Mouse (Mus musculus): Measurements from ENCODE around the gene Atf7ip. TPM values are rescaled to one million over a fixed set of nuclear protein-coding genes. Genes with fewer than 3 reads are reported as not detected.

The Atf7ip gene
- polyA plus RNA-seq, 1 experiment, result 75.8 TPM

- H3K4me1 ChIP-seq (ENCODE audit: control insufficient read depth, insufficient read depth, low read length), result no peaks in the 10 kb centered on the region; the same call in 1 of the 2 replicates
- peak overlapping the region; percentile 63 for H3K27ac ChIP-seq (ENCODE audit: insufficient read depth, low read length)
- H3K4me3 ChIP-seq (ENCODE audit: insufficient read depth, low read length), result no peak overlapping the region
- TF ChIP-seq CTCF (IDR thresholded peaks at IDR 0.05; ENCODE audit: borderline replicate concordance, insufficient read depth, low read length) (no peak), POLR2A (IDR thresholded peaks at IDR 0.05; ENCODE audit: low read depth, low read length) (no peak)
Measured at GRCm38 (mm10) chr6:136548041-136548770, 42.2 kb downstream of the Atf7ip start.

- no peak for TF ChIP-seq CTCF (IDR thresholded peaks at IDR 0.05; ENCODE audit: borderline replicate concordance, insufficient read depth, low read length)
- no peak for TF ChIP-seq POLR2A (IDR thresholded peaks at IDR 0.05; ENCODE audit: low read depth, low read length)
- H3K27ac ChIP-seq (ENCODE audit: insufficient read depth, low read length), result peak overlapping the region; percentile 41; the same call in 1 of the 2 replicates
Measured at GRCm38 (mm10) chr6:136548796-136549195, 42.8 kb downstream of the Atf7ip start.

GRCm38 (mm10) chr6:136549606-136550005, 43.6 kb downstream of the Atf7ip start:
- Histone ChIP-seq H3K27ac (ENCODE audit: insufficient read depth, low read length) (peak overlapping the region; percentile 50; the same call in 1 of the 2 replicates), H3K4me1 (ENCODE audit: control insufficient read depth, insufficient read depth, low read length) (no peaks in the 10 kb centered on the region; the same call in 1 of the 2 replicates), H3K4me3 (ENCODE audit: insufficient read depth, low read length) (no peak overlapping the region)
- TF ChIP-seq CTCF (IDR thresholded peaks at IDR 0.05; ENCODE audit: borderline replicate concordance, insufficient read depth, low read length) (no peak), POLR2A (IDR thresholded peaks at IDR 0.05; ENCODE audit: low read depth, low read length) (no peak)

More at GRCm38 (mm10) chr6:136548796-136549195, 42.8 kb downstream of the Atf7ip start:
- no peaks in the 10 kb centered on the region; the same call in 1 of the 2 replicates for H3K4me1 ChIP-seq (ENCODE audit: control insufficient read depth, insufficient read depth, low read length)
- no peak overlapping the region for H3K4me3 ChIP-seq (ENCODE audit: insufficient read depth, low read length)

- no peak overlapping the region for H3K4me3 ChIP-seq (ENCODE audit: insufficient read depth, low read length)
- peak overlapping the region; percentile 63 for H3K27ac ChIP-seq (ENCODE audit: insufficient read depth, low read length)
- no peak for TF ChIP-seq CTCF (IDR thresholded peaks at IDR 0.05; ENCODE audit: borderline replicate concordance, insufficient read depth, low read length)
- no peak for TF ChIP-seq POLR2A (IDR thresholded peaks at IDR 0.05; ENCODE audit: low read depth, low read length)
Measured at GRCm38 (mm10) chr6:136550596-136551304, 44.8 kb downstream of the Atf7ip start.

GRCm38 (mm10) chr6:136551550-136552109, 45.7 kb downstream of the Atf7ip start:
- no peak overlapping the region for H3K27ac ChIP-seq (ENCODE audit: insufficient read depth, low read length)
- no peak for TF ChIP-seq CTCF (IDR thresholded peaks at IDR 0.05; ENCODE audit: borderline replicate concordance, insufficient read depth, low read length)
- no peak for TF ChIP-seq POLR2A (IDR thresholded peaks at IDR 0.05; ENCODE audit: low read depth, low read length)
- no peak overlapping the region for H3K4me3 ChIP-seq (ENCODE audit: insufficient read depth, low read length)
- H3K4me1 ChIP-seq (ENCODE audit: control insufficient read depth, insufficient read depth, low read length), result no peaks in the 10 kb centered on the region; the same call in 1 of the 2 replicates

More at GRCm38 (mm10) chr6:136550596-136551304, 44.8 kb downstream of the Atf7ip start:
- H3K4me1 ChIP-seq (ENCODE audit: control insufficient read depth, insufficient read depth, low read length), result no peaks in the 10 kb centered on the region; the same call in 1 of the 2 replicates

GRCm38 (mm10) chr6:136553156-136553555, 47.2 kb downstream of the Atf7ip start:
- peak overlapping the region; percentile 18 for H3K27ac ChIP-seq (ENCODE audit: insufficient read depth, low read length)
- no peak overlapping the region for H3K4me3 ChIP-seq (ENCODE audit: insufficient read depth, low read length)
- no peak for TF ChIP-seq CTCF (IDR thresholded peaks at IDR 0.05; ENCODE audit: borderline replicate concordance, insufficient read depth, low read length)
- H3K4me1 ChIP-seq (ENCODE audit: control insufficient read depth, insufficient read depth, low read length), result no peaks in the 10 kb centered on the region; the same call in 1 of the 2 replicates

- TF ChIP-seq CTCF (IDR thresholded peaks at IDR 0.05; ENCODE audit: borderline replicate concordance, insufficient read depth, low read length) (no peak), POLR2A (IDR thresholded peaks at IDR 0.05; ENCODE audit: low read depth, low read length) (no peak)
- Histone ChIP-seq H3K4me1 (ENCODE audit: control insufficient read depth, insufficient read depth, low read length) (no peaks in the 10 kb centered on the region; the same call in 1 of the 2 replicates), H3K4me3 (ENCODE audit: insufficient read depth, low read length) (no peak overlapping the region), H3K27ac (ENCODE audit: insufficient read depth, low read length) (peak overlapping the region; percentile 71)
Measured at GRCm38 (mm10) chr6:136553767-136554569, 48.0 kb downstream of the Atf7ip start.

- Histone ChIP-seq H3K27ac (ENCODE audit: insufficient read depth, low read length) (peak overlapping the region; percentile 65), H3K4me3 (ENCODE audit: insufficient read depth, low read length) (no peak overlapping the region)
Measured at GRCm38 (mm10) chr6:136554774-136555522, 49.0 kb downstream of the Atf7ip start.

More at GRCm38 (mm10) chr6:136554774-136555522, 49.0 kb downstream of the Atf7ip start:
- H3K4me1 ChIP-seq (ENCODE audit: control insufficient read depth, insufficient read depth, low read length), result no peaks in the 10 kb centered on the region; the same call in 1 of the 2 replicates
- TF ChIP-seq POLR2A (IDR thresholded peaks at IDR 0.05; ENCODE audit: low read depth, low read length) (no peak), CTCF (IDR thresholded peaks at IDR 0.05; ENCODE audit: borderline replicate concordance, insufficient read depth, low read length) (no peak)
